Mouse (Mus musculus) thymus, postnatal 4 days (tissue): ENCODE measurements at regions not wholly inside any gene's neighbourhood (a gene's known extent, or its start where the extent isn't known, plus 50 kb on each side); places are given as distances from the start of the nearest gene placed in this dataset.
"Not testable (repeated sequence)": the region's sequence is repeated elsewhere in the genome, so short reads cannot be mapped to it uniquely, and the experiment has no call there.

ENCODE experiments used
- DNase-seq: peaks from one replicate; pipeline ENCODE4 v3.0.0; 2021

DNA sequence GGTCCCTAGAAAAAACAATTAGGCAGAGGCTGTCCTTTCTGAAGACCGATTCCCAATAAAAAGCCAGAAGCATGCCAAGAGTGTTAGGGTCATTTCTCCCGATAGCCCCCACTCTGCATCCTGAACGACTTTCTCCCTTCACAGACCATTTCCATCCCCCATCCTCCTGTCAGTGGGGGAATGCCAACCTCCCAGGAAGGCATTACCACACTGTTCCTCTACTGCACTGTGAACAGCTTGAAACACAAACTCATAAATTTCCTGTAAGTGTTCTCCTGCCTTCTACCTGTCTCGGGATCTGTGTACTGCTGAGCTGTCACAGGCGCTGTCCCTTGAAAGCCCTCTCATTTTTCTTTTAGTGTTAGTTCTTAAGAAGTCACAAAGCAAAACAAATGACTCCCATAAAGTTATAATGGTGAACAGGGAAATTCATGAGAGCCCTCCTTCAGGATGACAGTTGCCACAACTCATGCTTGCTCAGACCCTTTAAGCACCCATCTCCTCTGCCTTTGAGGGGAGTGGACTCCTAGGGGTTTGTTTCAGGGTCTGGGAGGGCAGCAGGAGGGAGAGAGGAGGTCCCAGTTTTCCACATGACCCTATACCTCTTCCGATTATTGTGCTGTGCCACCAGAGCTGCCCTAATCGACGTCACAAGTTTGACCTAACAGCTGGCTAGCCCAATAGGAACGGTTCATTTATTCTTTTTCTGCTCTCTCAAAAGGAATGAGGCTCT is 139.9 kb downstream of the Rchy1 start:
- DNase-seq, result no peak

DNA sequence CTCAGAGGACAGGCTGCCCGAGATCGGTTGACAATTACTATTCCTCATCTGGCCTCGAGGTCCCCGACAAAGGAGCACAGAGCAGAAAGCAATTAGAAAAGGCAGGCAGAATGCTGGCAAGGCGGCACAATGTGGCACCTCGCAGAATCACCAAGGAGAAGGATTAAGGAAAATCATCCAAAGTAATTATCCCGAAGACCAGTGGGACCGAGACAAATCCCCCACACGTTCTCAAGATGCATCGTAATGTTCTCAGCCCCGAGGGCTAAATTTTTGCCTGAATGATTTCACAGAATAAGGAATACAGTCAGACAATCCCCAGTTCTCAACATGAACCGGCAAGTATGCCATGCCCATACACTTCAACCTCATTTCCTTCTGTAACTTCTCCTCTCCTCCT is 144.1 kb downstream of the Rchy1 start:
- no peak for DNase-seq

DNA sequence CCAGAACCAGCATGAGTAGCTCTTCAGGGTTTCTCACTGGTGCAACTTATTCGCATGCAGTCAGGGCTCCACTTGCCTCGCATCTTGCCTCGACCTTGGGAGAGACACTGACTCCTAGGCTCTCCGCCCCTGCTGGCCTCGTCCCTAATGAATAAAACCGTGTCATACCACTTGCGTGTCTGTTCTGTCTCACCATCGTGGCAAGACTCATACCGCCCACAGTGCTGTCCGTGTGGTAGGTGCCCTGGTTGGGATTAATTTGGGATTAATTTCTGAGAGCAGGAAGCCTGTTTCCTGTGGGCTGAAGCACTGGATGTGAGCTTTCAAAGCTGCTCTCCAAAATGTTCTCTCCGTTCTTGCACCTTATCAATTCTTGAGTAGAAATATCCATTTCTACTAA is 144.7 kb downstream of the Rchy1 start:
- no peak for DNase-seq

DNA sequence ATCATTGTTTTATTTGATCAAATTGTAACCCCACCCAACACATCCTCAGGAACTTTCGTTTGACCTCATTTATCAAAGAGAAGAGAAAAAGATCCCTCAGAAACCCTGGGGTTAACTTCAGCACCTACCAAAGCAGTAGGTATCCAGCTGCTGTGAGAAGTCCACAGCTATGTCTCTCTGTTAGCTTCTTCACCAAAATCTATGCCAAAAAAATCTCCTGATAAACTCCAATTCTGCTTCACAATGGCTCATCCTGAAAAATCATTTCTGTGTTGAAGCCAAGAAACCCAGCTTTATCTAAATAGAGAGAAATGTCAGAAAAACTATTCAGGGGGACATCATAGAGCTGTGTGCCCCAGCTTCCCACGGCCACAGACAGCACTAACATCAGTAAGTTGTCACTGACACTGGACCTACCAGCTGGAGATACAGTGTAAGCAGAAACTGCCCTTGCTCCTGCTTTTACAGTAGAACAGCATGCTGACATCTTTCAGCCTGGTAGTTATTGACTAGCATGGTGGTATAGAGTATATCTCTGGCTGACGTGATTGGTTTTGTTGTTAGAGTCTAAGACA is 146.4 kb downstream of the Rchy1 start:
- DNase-seq, result no peak

DNA sequence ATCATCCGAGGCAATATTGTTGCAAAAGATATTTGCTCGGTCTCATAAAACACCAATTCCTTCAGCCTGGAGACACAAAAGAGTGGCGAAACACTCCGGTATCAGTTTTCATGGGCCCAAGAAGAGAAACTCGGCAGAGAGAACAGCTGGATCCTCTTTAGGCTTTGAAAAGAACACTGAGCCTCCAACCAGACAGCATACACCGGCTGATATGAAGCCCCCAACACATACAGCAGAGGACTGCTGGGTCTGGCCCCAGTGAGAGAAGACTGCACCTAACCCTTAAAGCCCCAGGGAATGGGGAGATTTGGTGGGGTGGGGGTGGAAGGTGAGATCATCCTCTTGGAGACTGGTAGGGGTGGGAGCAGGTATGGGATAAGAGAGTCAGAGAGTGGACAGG is 147.9 kb downstream of the Rchy1 start:
- DNase-seq, result no peak

DNA sequence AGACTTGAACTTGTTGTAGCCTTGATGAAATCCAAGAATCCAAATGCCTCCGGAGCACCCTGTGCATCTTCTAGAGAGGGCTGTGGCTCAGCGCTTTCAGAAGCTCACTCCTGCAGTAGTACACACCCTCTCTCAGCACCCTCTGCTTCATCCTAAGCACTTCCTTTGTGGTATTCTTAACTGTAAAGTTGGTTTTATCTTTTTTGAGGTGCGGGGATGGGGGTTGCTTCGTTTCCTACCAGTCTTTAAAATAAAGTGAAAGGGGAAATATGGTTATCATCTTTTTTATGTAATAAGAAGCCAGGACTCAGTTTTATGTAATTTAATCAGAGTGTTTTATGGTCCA is 148.5 kb downstream of the Rchy1 start:
- DNase-seq, result peak; percentile 36

DNA sequence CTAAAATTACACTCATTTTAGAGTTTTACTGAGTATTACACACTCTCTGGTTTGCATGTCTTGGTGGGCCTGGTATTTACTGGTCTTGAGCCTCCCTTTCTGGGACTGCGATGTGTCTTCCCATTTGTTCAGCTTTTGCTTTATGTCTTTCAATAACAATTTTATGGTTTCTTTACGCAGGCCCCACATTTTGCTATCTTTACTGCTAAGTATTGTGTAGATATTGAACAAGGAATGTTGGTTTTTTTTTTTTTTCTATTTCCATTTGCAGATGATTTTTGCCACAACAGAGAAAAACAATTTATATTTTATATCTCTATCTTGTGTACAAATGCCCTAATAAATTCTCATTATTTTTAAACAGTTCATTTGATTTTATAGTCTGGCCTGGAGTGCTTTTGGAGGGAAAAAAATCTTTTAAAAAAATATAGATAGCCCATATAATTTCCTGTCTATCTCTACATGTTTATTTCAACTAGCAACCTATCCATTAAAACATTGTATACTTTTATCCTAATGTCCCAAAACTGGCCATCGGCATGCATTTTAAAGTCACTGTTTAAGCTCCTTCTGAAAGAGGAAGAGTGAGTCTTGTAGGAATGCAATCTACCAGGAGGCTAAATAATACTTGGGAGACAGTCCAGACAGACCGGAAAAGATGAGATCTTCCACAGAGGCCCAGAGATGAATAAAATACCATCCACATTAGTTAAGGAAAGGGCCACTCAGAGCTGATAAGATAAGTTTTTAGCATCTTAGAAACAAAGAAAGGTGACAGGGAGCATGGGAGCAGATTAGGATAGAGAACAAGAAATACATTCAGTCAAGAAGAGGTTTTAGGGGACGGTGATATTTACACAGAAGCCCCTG is 149.1 kb downstream of the Rchy1 start:
- no peak for DNase-seq

DNA sequence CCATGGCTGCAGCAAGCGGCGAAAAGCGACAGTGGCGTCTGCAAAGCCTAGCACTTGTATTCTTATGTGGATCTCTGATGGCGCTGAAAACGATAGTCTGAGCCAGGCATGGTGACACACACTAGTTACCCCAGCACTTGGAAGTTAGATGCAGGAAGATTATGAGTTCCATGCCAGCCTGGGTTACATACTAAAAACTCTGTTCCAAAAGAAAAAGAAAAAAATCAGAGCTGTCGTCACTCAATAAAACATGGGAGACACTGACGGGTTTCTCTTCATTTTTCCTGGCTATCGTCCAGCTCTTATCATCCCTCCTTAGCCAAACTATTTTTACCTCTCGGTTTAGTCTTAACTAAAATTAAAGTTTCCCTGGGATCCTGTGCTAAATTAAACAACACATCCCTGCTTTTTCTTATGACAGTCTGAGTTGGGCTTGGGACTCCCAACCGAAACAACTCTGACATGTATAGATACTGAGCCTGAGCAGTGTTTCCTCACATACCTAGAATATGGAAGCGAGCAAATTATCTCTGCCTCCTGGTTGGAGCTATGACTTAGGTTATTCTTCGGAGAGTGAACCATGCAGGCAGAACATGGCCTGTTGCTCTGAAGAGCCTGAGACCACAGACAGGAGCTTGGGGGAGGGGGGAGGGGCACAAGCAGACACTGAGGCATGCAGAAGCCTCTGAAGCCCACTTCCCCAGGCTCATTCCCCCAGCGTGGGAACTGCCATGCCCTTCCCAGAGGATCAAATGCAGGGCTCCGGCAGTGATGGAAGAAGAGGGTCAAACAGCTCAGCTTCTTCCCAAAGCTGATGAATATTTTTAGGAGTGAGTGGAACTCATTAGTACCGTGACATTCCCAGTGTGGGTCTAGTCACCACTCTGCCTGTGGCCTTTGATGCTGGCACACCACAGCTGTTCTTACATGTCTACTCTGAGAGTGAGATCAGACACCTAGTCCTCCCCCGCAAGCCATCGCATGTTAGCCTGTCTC is 155.5 kb downstream of the Rchy1 start:
- peak; percentile 39 for DNase-seq

DNA sequence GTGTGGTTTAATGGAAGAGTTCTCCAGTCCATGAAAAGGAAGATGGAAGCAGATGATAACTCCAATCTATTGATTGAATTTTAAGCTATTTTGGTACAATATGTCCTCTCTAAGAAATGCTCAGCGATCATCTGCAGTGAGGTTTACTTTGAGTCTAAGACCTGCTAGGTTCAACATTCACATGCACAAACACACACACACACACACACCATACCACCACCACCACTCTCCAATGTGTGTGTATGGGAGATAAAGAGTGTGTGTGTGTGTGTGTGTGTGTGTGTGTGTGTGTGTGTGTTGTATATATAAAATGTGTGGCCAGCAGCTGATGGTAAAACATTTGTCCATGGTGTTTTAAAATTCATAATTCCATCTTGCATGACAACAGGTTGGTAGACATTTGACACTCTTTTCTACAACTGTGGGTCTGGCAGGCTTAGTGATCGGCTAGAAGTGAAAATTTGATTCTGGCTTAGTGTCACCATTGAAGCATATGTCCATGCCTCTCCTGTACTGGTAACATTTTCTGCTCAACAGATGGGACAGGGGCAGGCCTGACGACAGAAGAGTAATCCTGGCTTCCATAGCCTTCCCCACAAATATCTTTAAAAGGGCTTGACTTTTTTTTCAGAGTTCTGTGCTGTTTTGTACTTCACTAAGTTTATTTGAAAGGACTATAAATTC is 161.4 kb downstream of the Rchy1 start:
- DNase-seq, result no peak

DNA sequence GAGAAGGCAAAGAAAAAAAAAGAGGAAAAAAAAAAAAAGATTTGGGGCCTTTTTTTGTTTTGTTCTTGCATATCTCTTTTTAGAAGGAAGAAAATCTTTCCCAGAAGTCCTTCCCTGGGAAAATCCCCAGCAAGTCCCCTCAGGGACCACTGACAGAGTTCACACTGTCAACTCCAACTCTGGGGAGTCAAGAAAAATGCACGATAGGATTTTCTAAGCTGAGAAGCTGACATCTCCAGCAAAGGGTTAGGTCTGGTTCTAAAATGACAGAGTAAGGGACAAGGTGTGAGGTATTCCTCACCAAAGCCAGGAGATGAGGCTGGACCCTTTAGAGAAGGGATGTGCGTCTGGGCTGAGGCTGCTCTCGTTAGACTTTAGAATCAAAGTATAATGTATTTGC is 165.5 kb downstream of the Rchy1 start:
- DNase-seq, result no peak

DNA sequence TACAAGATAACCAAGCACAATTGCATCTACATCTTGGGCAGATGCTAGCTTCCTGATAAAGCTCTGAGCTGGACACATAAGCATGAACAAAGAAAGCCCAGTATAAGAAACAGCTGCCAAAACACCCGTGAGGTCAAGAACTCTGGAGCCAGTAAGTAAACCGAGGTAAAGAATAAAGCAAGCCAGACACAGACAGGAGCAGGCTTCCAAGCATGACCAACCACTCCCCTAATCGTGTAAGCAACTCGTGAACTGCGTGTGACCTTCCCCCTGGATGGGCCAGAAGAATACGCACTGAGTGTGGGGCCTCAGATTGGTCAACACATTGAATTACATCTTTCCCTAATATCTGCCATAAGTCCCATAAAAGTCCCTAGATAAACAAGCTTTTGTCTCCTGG is 170.1 kb downstream of the Rchy1 start:
- no peak for DNase-seq

DNA sequence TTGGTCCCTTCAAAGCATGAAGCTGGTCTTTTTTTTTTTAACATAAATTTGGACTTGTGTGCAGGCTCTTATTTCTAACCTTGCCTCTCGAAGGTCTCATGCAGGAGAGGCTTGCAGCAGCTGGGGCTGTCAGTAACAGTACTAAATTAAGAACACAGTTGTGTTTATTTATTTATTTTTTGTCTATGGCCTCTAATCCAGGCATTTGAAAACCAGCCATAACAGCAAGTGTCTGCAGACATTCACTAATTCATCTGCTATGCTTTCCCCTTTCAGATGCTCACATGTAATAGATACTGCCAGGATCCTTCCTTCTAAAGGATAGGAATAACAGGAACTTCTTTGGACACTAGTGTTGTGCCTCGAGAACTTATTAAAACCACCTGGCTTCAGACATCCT is 172.5 kb downstream of the Rchy1 start:
- DNase-seq, result no peak

DNA sequence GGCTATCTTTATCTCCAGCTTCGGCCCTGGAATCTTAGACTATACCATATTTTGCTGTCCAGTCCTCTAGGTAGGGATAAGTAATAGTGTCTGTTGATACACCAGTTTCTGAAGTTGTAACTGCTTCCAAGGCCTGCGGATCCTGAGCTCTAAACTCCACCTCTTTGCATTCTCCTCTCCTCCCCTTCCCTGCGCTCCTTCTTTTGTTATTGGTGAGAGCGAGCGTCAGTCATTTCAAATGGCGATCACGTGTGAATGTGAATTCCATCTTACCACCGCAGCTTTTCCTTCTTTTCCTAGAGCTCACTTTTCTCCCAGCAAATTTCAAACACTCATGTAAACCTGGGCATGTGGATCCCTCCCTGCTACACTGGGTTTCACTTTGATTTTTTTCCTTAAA is 178.9 kb downstream of the Rchy1 start:
- no peak for DNase-seq

DNA sequence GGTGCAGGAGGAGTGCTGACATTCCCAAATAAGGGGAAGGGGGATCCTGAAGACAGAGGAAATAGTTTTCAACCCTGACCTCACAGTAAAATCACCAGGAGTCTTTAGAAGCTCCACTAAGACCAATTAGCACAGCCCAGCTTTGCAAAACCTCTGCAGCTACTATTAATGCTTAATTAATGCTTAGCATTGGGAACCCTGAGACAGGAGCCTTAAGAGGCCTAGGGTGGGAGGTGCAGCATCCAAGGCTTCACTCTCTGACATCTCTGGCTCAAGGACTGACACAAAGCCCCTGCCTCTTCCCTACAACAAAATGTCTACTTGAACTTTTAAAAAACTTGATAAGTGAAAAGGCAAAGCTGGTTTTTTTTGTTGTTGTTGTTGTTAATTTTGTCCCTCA is 185.9 kb downstream of the Rchy1 start:
- no peak for DNase-seq

DNA sequence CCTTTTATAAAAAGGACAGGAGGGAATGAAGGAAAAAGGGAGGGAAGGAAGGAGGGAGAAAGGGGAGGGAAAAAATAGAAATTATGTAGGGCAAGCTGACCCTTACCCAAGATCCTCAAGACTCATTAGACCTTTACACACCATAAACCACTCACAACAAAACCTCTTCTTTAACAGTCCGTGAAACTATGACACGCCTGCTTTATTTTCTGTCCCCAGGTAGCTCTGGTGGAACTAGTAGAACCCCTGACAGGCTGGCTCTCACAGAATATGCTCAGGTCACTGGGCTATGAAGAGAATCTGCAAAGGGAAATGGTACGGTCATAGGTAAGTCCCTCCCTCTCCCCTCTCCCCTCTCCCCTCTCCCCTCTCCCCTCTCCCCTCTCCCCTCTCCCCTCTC is 188.8 kb downstream of the Rchy1 start:
- DNase-seq, result no peak

DNA sequence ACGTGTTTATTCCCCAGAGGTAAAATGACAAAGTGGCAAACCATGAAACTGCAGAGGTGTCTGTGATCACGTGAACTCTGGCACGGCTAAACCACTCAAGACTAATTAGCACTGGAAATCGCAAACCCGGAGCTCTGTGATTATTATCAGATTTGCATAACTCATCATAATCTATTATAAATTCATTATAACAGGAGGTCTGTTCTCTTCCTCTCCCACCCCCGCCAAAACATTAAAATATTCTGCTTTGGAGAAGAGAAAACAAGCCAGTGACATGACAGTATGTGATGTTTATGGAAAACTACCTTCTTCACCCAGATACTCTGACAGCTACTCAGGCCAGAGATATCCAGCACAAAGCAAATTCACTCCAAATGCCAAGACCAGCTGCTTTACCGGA is 195.0 kb downstream of the Rchy1 start:
- no peak for DNase-seq

DNA sequence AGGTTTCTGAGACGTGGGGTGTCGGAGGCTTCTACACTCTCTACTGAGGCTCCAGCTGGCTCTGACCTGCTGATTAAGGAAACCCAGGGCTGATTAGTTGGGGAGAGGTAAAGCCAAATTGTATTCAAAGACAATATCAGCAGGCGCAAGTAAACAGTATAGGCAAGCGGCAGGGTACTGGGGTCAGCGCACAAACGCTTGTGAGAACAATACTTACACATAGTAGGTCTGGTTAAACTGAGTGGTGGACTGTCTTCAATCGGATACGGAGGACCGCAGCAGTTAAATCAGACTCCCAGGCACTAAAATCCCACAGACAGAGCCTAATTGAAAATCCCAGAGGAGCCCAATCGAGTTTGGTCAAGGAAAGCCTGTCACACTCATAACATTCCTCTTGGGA is 195.8 kb downstream of the Rchy1 start:
- no peak for DNase-seq

DNA sequence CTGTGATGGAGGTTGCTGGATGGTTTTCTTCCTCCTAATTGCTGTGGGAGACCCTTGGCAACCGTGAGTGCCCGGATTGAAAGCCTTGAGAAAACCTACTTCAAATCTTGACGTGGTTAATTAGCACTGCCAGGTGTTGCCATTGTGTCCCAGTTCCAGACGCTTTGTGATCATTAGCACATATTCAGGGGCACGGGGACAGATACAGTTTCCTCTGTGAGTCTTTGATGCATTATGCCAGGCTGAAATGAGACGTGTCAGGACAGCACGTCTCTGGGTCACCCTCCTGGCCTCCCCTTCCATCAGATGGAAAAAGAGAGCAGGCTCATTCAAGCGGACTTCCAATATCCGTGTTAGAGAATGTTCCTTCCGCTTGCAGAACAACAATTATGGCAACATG is 198.2 kb downstream of the Rchy1 start:
- DNase-seq, result no peak

DNA sequence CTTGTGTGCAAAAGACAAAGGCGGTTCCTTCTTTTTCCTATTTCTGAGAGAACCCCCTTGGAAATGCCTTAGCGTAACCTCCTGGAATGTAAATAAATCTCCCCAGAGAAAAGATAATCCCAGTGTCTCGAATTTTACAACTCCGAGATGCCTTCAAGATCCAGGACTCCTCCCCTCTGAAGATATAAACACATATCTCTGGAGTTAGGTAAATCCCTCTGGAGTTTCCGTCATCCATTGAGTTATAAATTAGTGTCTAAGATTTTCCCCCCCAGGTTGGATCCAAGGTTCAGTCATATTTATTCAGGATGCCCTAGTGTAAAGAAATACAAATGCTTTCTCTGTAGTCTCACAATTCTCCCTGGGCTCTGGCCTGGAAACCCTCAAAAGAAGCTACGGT is 200.3 kb downstream of the Rchy1 start:
- no peak for DNase-seq

DNA sequence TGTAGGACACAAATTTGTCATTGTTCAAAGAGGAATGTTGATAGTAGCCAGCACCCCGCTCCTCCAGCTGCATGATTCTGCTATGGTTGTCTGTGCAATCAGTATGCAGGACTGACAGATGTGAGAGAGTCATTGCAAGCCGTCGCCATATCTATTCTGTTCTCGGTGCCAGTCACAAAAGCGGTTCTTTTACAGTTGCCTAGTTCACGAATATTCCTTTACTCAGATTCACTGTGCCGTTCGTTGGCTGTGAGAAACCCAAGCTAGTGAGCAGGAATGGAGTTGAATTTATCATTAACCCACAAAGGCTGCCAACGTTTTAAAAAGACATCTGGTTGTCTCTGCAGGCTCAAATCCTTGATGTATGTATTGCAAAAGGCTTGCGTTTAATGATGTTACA is 206.9 kb downstream of the Rchy1 start:
- no peak for DNase-seq

DNA sequence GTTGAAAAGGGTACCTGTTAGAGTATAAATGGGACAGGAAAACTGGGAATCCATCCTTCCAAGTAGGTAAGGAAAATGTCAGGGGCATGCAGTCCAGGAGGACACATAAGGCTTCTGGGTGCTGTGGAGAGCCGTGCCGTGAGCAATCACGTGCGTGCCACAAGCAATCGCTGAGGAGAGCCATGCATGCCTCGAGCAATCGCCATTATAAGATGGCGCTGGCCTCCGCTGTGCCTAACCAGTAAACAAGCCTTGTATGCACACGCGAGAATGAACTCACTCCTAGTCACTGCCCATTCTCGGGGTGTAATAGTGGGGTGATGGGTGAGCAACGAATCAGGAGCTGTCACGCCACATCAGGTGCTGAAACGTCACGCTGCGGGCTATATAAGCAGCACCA is 210.0 kb downstream of the Rchy1 start:
- DNase-seq, result not testable (repeated sequence)

DNA sequence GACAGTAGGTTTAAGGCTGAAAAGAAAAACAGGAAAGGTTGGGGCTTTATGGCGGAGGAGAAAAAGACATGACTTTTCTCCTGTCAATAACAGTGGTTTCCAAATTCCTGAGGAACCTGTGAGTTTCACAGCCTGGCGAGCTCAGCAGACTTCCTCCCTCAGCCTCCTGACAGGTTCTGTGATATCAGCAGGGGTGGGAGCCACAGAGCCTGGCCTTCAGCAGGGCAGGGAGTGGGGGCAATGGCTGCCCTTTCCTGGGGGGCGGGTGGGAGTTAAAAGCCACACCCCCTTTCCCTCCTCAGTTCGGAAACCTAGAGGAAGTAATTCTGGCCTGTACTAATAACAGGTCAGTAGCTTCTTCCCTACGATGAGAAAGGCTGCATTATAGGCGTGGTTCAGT is 211.7 kb downstream of the Rchy1 start:
- DNase-seq, result no peak
